Mouse (Mus musculus) limb, embryonic 14.5 days (tissue): ENCODE measurements around the gene Gpr87. TPM values are rescaled to one million over a fixed set of nuclear protein-coding genes. Genes with fewer than 3 reads are reported as not detected.

ENCODE experiments used
- ATAC-seq: fragments of 200-750 bp; cut with Nextera tagmentation; 2 replicates; pipeline ENCODE4 v1.8.0; 2017; ENCODE audit warnings: low read depth, moderate number of reproducible peaks, moderate TSS enrichment; ENCODE audit not compliant: low FRiP score
- DNase-seq: peaks from one replicate; pipeline ENCODE4 v3.0.0-alpha.2; 2015; ENCODE audit warnings: low spot score
- H3K27ac ChIP-seq: fragments of 300-500 bp; sonication (generic); replicated peaks from 2 replicates; pipeline ENCODE4 v1.5.1; 2014; ENCODE audit warnings: low read depth, mild to moderate bottlenecking, low read length, moderate library complexity, mixed read lengths
- H3K27me3 ChIP-seq: fragments of 300-500 bp; sonication (generic); 2 replicates; pipeline ENCODE4 v1.6.1; 2014; ENCODE audit warnings: low read length, mixed read lengths; ENCODE audit not compliant: control insufficient read depth, insufficient read depth
- H3K36me3 ChIP-seq: fragments of 300-500 bp; sonication (generic); 2 replicates; pipeline ENCODE4 v1.6.1; 2014; ENCODE audit warnings: mild to moderate bottlenecking, low read length, moderate library complexity, mixed read lengths; ENCODE audit not compliant: control insufficient read depth, insufficient read depth
- H3K4me1 ChIP-seq: fragments of 300-500 bp; sonication (generic); 2 replicates; pipeline ENCODE4 v1.6.1; 2014; ENCODE audit warnings: antibody characterized with exemption, low read length, mixed read lengths; ENCODE audit not compliant: control insufficient read depth, insufficient read depth
- H3K4me2 ChIP-seq: fragments of 300-500 bp; sonication (generic); replicated peaks from 2 replicates; pipeline ENCODE4 v1.6.1; 2014; ENCODE audit warnings: low read depth, mild to moderate bottlenecking, low read length, moderate library complexity; ENCODE audit not compliant: severe bottlenecking
- H3K4me3 ChIP-seq: fragments of 300-500 bp; sonication (generic); replicated peaks from 2 replicates; pipeline ENCODE4 v1.5.1; 2014; ENCODE audit warnings: low read length
- H3K9ac ChIP-seq: fragments of 300-500 bp; sonication (generic); 2 replicates; pipeline ENCODE4 v1.6.1; 2014; ENCODE audit warnings: mild to moderate bottlenecking, low read depth, low read length, moderate library complexity; ENCODE audit not compliant: severe bottlenecking
- H3K9me3 ChIP-seq: fragments of 300-500 bp; sonication (generic); 2 replicates; pipeline ENCODE4 v1.6.1; 2016; ENCODE audit warnings: low read length; ENCODE audit not compliant: control insufficient read depth
- POLR2A ChIP-seq: fragments of 200-500 bp; IDR thresholded peaks from 2 replicates; pipeline ENCODE4 v1.8.0; 2012; ENCODE audit warnings: inconsistent platforms, mild to moderate bottlenecking, moderate library complexity, borderline replicate concordance; ENCODE audit not compliant: insufficient read depth, insufficient read length; ENCODE audit errors: extremely low read depth
- WGBS: fragments of 180-500 bp; shearing (Covaris S2); extraction: QIAGEN DNeasy Blood & Tissue Kit; methylation state at CpG from one replicate; pipeline ENCODE4 v1.1.7; 2014; 5-methylcytosine and 5-hydroxymethylcytosine counted together
- polyA plus RNA-seq, 2 experiments: library from polyadenylated mRNA; depleted of rRNA in 1 of 2; stranded (reverse) in 1 of 2; unstranded in 1 of 2; fragments of >200 nt; fragmentation: Nextera tagmentation in 1 of 2; extraction: Ambion mirVana in 1 of 2; gene quantifications; 2 replicates each; pipeline versions ENCODE4 v1.2.1 to v1.2.3; 2012 to 2014

Gene Gpr87
- polyA plus RNA-seq, 2 experiments: 6.3 to 20.4 TPM

DNA sequence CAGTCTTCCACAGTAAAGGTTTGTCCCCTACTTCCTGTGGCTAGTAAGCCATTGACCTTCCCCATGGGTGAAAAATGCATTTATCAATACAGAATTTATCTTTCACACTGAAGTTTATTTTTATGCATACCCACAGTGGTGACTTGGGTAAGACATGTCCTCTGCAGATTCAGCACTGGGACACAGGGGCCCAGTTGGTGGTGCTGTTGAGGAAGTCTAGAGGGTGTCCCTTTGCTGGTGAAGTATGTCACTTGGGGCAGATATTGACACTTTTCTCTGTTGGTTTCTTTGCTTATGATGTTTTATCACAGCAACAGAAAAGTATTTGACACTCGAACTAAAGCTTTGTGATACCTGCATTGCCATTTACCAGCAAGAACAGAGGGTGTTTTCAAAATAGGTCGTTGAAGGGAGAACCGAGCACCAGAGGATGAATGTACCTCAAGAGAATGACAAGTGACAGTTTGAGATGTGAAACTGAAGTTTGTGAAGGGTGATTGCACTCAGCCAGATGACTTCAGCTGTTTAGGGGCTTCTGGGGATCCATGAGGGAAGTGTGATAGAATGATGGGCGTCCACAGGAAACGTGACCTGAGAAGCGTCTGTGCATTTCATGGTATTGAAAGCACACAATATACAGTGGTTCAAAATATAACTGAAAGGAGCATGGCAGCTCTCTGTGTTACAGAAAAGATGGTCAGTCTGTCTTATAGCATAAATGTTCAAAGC, 20.3 kb downstream of the Gpr87 start:
- no peak overlapping the region for H3K9ac ChIP-seq
- H3K27me3 ChIP-seq: no peaks in the 10 kb centered on the region
- H3K36me3 ChIP-seq: no peaks in the 10 kb centered on the region
- TF ChIP-seq POLR2A: no peak
- H3K4me1 ChIP-seq: no peaks in the 10 kb centered on the region
- no peaks in the 10 kb centered on the region for H3K9me3 ChIP-seq
- H3K4me2 ChIP-seq: no peak overlapping the region
- no peak overlapping the region for H3K27ac ChIP-seq
- ATAC-seq (no peak), DNase-seq (no peak)
- H3K4me3 ChIP-seq: no peak overlapping the region
- 76% methylated on average over 6 of the region's 6 CpGs for WGBS

- Histone ChIP-seq H3K36me3 (no peaks in the 10 kb centered on the region), H3K4me2 (no peak overlapping the region), H3K4me1 (no peaks in the 10 kb centered on the region), H3K4me3 (no peak overlapping the region), H3K27ac (no peak overlapping the region), H3K27me3 (no peaks in the 10 kb centered on the region), H3K9me3 (no peaks in the 10 kb centered on the region), H3K9ac (no peak overlapping the region)
- ATAC-seq: no peak
- DNase-seq: no peak
- 52% methylated on average over 2 of the region's 2 CpGs for WGBS
- TF ChIP-seq POLR2A: no peak
These were observed 24.8 kb downstream of the Gpr87 start for GRCm38 (mm10) chr3:59169921-59170627.

DNA sequence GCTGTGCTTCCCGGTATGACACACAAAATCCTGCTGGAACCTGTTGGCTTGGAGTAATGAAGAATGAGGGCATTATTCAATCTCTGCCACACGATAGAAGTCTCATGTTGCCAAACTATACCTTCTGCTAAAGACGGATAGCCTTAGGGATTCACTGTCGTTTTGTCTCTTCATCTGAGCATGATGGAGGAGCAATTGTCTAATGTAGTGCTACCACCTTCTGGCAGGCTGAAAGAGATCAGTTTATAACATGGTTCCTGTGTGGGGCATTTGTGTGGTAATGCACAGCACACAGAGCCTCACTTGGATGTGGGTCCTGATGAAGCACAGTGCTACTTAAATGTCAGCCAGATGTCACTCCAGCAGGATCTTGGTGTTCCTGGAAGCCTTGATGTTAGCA, 25.7 kb downstream of the Gpr87 start:
- Histone ChIP-seq H3K9me3 (no peaks in the 10 kb centered on the region), H3K9ac (no peak overlapping the region), H3K36me3 (no peaks in the 10 kb centered on the region), H3K4me2 (no peak overlapping the region), H3K4me3 (no peak overlapping the region), H3K27ac (no peak overlapping the region), H3K27me3 (no peaks in the 10 kb centered on the region), H3K4me1 (no peaks in the 10 kb centered on the region)
- DNase-seq: no peak
- WGBS: 68% methylated on average over 4 of the region's 4 CpGs
- ATAC-seq: no peak
- no peak for TF ChIP-seq POLR2A

GRCm38 (mm10) chr3:59168476-59168875, 26.4 kb downstream of the Gpr87 start:
- 84% methylated on average over 6 of the region's 6 CpGs for WGBS
- Histone ChIP-seq H3K27me3 (no peaks in the 10 kb centered on the region), H3K27ac (no peak overlapping the region), H3K4me2 (no peak overlapping the region), H3K4me1 (no peaks in the 10 kb centered on the region), H3K9me3 (no peaks in the 10 kb centered on the region), H3K9ac (no peak overlapping the region), H3K36me3 (no peaks in the 10 kb centered on the region), H3K4me3 (no peak overlapping the region)
- DNase-seq (no peak), ATAC-seq (no peak)
- TF ChIP-seq POLR2A: no peak

- 77% methylated on average over 2 of the region's 2 CpGs for WGBS
- DNase-seq: no peak
- Histone ChIP-seq H3K27me3 (no peaks in the 10 kb centered on the region), H3K4me1 (no peaks in the 10 kb centered on the region), H3K9me3 (no peaks in the 10 kb centered on the region), H3K36me3 (no peaks in the 10 kb centered on the region), H3K4me3 (no peak overlapping the region), H3K27ac (no peak overlapping the region), H3K4me2 (no peak overlapping the region), H3K9ac (no peak overlapping the region)
- ATAC-seq: no peak
- no peak for TF ChIP-seq POLR2A
These were observed 27.4 kb downstream of the Gpr87 start for GRCm38 (mm10) chr3:59167417-59168054.
